Mouse (Mus musculus) hindbrain, embryonic 12.5 days (tissue): ENCODE measurements around the gene Arhgef18. TPM values are rescaled to one million over a fixed set of nuclear protein-coding genes. Genes with fewer than 3 reads are reported as not detected.

Experiments
- ATAC-seq: fragments of 200-750 bp; cut with Nextera tagmentation; 2 replicates; pipeline ENCODE4 v1.8.0; 2017; ENCODE audit warnings: moderate TSS enrichment; ENCODE audit not compliant: low FRiP score
- H3K27ac ChIP-seq: fragments of 300-500 bp; sonication (generic); 2 replicates; pipeline ENCODE4 v1.5.1; 2016; ENCODE audit warnings: mild to moderate bottlenecking
- H3K27me3 ChIP-seq: fragments of 300-500 bp; sonication (generic); 2 replicates; pipeline ENCODE4 v1.6.1; 2016; ENCODE audit warnings: mild to moderate bottlenecking
- H3K36me3 ChIP-seq: fragments of 300-500 bp; sonication (generic); 2 replicates; pipeline ENCODE4 v1.6.1; 2016; ENCODE audit warnings: mild to moderate bottlenecking
- H3K4me1 ChIP-seq: fragments of 300-500 bp; sonication (generic); 2 replicates; pipeline ENCODE4 v1.6.1; 2016
- H3K4me2 ChIP-seq: fragments of 300-500 bp; sonication (generic); replicated peaks from 2 replicates; pipeline ENCODE4 v1.6.1; 2016; ENCODE audit warnings: mild to moderate bottlenecking
- H3K4me3 ChIP-seq: fragments of 300-500 bp; sonication (generic); 2 replicates; pipeline ENCODE4 v1.5.1; 2016; ENCODE audit warnings: mild to moderate bottlenecking
- H3K9ac ChIP-seq: fragments of 300-500 bp; sonication (generic); 2 replicates; pipeline ENCODE4 v1.6.1; 2016; ENCODE audit warnings: mild to moderate bottlenecking, moderate library complexity
- H3K9me3 ChIP-seq: fragments of 300-500 bp; sonication (generic); replicated peaks from 2 replicates; pipeline ENCODE4 v1.6.1; 2016; ENCODE audit warnings: mild to moderate bottlenecking
- WGBS: fragments of 180-500 bp; shearing (Covaris S2); methylation state at CpG from one replicate; pipeline ENCODE4 v1.1.7; 2016; 5-methylcytosine and 5-hydroxymethylcytosine counted together
- polyA plus RNA-seq: library from polyadenylated mRNA; unstranded; fragments of >200 nt; fragmentation: Nextera tagmentation; extraction: Ambion mirVana; gene quantifications from 2 replicates; pipeline ENCODE4 v1.2.1, GENCODE M21; 2016

Arhgef18 gene
- polyA plus RNA-seq, 1 experiment from 2014 or later = 13.7 TPM

DNA sequence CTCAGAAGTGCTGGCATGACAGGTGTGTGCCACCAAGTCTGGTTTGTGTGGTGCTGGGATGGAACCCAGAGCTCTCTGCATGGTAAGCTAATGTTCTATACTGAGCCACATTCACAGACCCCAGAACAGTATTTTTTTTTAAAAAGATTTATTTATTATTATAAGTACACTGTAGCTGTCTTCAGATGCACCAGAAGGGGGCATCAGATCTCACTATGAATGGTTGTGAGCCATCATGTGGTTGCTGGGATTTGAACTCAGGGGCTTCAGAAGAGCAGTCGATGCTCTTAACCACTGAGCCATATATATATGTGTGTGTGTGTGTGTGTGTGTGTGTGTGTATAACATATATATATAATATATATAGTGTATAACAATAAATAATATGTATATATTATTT lies 76.0 kb downstream of the Arhgef18 start:
- H3K4me2 ChIP-seq = no peak overlapping the region
- no peak overlapping the region for H3K9ac ChIP-seq
- H3K27ac ChIP-seq = no peak overlapping the region
- ATAC-seq = no peak
- peaks cover 8% of the 10 kb centered on the region; the same call in 1 of the 2 replicates for H3K4me1 ChIP-seq
- H3K36me3 ChIP-seq = no peaks in the 10 kb centered on the region
- no peak overlapping the region for H3K4me3 ChIP-seq
- WGBS = 93% methylated on average over 1 of the region's 1 CpGs
- no peaks in the 10 kb centered on the region for H3K9me3 ChIP-seq
- H3K27me3 ChIP-seq = no peaks in the 10 kb centered on the region

DNA sequence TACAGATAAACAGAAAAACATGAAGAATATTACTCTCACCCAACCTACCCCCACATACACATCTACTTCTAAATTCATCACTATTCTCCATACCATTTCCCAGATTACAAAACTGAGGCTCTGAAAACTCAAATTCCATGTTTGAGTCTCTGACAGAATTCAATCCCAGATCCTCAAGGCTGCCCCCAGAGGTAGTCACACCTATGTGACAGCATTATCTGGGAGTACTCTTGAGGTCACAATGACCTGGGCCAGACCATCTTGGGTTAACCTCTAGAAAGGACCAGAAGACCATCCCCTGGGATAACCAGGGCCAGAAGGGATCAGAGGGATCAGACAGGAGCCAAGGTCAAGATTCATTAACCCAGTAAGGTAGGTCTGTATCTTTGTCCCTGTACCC lies 77.8 kb downstream of the Arhgef18 start, which contains the start of gene Tex45:
Gene Tex45 (plus strand): TSS at position 301 of the 400 bp plus-strand sequence.
- Histone ChIP-seq H3K36me3 (no peaks in the 10 kb centered on the region), H3K4me3 (no peak within 1 kb of the TSS), H3K9ac (no peak within 1 kb of the TSS), H3K4me2 (no peak within 1 kb of the TSS), H3K27ac (no peak within 1 kb of the TSS), H3K4me1 (peaks cover 8% of the 10 kb centered on the region; the same call in 1 of the 2 replicates), H3K9me3 (no peaks in the 10 kb centered on the region), H3K27me3 (peaks cover 5% of the 10 kb centered on the region; the same call in 1 of the 2 replicates)
- no peak for ATAC-seq

DNA sequence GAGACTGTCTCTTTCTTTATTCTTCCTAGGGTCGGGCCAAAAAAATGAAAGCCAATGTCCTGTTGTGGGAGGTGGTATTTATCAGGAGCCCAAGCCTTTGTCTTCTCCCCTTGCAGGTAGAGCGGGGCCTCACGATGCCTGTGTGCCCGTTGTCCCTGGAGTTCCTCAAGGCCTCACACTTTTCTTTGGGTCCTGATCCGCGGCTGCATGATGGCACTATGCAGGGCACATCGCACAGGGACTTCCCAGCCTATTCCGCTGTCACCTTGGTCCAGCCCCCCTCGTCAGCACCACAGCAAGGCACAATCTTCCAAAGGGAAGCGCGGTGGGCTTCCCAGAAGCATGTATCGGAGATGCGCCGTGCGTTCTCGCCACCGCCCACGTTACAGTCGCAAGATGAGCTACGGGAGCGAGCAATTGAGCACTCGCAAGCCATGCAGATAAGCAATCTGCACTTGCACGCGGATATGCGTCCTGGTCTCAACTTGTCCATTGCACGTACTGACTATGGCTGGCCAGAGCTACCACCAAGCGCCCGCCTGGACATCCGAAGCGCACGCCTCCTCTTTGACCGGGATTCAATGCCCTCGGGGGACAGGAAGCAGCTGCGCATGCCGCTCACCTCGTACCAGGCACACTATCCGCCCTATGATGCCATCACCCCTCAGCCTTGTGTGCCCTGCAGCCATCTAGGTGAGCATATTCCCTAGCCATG lies 83.1 kb downstream of the Arhgef18 start:
- ATAC-seq = peak; percentile 47
- Histone ChIP-seq H3K9ac (peak overlapping the region; percentile 47), H3K27me3 (peaks cover 22% of the 10 kb centered on the region), H3K4me2 (peak overlapping the region; percentile 50), H3K36me3 (no peaks in the 10 kb centered on the region), H3K27ac (no peak overlapping the region), H3K4me3 (peak overlapping the region; percentile 27), H3K9me3 (no peaks in the 10 kb centered on the region), H3K4me1 (no peaks in the 10 kb centered on the region)
- 28% methylated on average over 37 of the region's 37 CpGs for WGBS

DNA sequence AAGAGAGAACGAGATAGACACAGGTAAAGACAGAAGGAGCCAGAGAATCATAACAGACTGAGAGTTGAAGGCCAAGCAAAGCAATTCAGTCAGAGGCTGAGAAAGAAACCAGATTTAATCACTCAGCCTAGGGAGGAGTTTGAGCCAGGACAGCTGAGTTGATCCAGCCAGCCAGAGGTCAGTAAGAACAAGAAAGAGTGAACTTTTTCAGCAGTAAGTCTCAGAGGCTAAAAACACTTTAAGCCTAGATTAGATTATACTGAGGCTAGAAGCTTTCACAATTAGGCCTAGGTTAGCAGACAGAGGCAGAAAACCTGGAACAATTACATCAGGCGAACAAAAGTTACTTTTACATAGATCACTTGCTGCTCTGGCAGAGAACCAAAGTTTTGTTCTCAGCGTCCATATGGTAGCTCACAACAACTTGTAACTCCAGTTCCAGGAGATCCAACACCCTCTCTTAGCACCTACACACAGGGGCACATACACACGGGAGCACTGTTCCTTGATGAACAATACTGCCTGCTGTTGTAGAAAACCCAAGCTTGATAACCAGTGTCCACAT lies 87.5 kb downstream of the Arhgef18 start:
- H3K27me3 ChIP-seq = peaks cover 19% of the 10 kb centered on the region
- H3K9me3 ChIP-seq = no peaks in the 10 kb centered on the region
- no peak for ATAC-seq
- no peak overlapping the region for H3K4me3 ChIP-seq
- H3K4me1 ChIP-seq = no peaks in the 10 kb centered on the region
- H3K4me2 ChIP-seq = no peak overlapping the region
- no peaks in the 10 kb centered on the region for H3K36me3 ChIP-seq
- no peak overlapping the region for H3K27ac ChIP-seq
- 81% methylated on average over 4 of the region's 4 CpGs for WGBS
- no peak overlapping the region for H3K9ac ChIP-seq

DNA sequence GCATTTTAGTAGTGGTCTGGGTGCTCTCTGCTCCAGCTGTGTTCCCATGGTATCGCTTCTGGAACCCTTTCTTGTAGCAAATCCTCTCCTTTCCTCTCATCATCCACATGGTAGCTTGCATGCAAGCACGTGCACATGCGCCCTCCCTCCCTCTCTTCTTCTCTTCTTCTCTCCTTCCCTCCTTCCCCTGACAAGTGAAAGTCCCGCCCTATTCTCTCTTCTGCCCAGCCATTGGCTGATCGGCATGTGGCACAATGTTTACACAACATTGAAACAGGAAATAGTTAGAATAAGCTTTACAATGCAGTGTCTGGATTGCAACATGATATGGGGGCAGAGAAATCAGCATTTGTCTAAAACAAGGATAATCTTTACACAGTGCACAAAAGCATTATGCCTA lies 88.8 kb downstream of the Arhgef18 start:
- WGBS = 61% methylated on average over 5 of the region's 5 CpGs
- peaks cover 6% of the 10 kb centered on the region; the same call in 1 of the 2 replicates for H3K27me3 ChIP-seq
- no peak for ATAC-seq

DNA sequence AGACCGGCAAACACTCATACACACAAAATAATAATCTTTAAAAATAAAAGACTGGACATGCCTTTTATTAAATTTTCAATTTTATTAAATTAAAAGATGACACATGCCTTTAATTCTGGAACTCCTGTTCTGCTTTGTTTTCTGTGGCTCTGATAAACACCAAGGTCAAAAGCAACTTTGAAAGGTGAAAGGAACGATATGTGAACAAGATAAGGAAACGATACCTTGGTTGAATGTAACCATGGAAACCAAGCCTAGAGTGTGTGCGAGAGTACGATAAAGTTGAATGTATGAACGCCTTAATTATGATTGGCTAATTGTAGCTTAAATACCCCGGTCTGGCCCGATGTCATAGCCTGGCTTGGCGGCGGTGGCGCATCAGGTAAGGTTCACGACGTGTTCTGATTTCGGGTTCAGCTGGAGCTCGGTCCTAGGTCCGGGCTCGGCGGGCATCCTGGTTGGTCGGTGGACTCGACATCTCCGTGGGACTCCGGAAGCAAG lies 89.5 kb downstream of the Arhgef18 start:
- H3K4me1 ChIP-seq = no peaks in the 10 kb centered on the region
- WGBS = 88% methylated on average over 22 of the region's 22 CpGs
- H3K9ac ChIP-seq = no peak overlapping the region
- H3K27me3 ChIP-seq = peaks cover 2% of the 10 kb centered on the region; the same call in 1 of the 2 replicates
- no peak overlapping the region for H3K27ac ChIP-seq
- no peaks in the 10 kb centered on the region for H3K36me3 ChIP-seq
- ATAC-seq = no peak
- no peak overlapping the region for H3K4me2 ChIP-seq
- H3K9me3 ChIP-seq = no peaks in the 10 kb centered on the region
- no peak overlapping the region for H3K4me3 ChIP-seq

More for the DNA sequence above, 88.8 kb downstream of the Arhgef18 start:
- H3K36me3 ChIP-seq = no peaks in the 10 kb centered on the region
- no peak overlapping the region for H3K4me3 ChIP-seq
- no peaks in the 10 kb centered on the region for H3K4me1 ChIP-seq
- no peak overlapping the region for H3K9ac ChIP-seq
- H3K9me3 ChIP-seq = no peaks in the 10 kb centered on the region
- no peak overlapping the region for H3K27ac ChIP-seq
- no peak overlapping the region for H3K4me2 ChIP-seq

DNA sequence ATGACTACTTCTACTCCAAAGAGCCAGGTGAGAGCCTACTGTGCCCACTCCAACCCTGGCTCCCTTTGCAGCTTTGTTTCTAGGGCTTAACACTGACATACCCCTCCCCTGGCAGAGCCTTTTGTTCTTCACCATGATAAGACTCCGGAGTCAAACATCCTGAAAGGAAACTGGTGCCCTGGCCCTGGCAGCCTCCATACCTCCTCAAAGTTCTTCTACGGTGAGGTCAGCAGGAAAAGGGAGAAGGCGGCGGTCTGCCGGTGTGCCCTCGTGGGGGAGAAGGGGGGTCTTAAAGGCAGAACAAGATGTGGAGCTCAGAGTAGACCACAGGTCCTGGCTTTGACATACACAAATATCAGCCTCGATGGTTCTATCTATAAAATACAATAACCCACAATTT lies 90.7 kb downstream of the Arhgef18 start:
- H3K4me3 ChIP-seq = no peak overlapping the region
- H3K27me3 ChIP-seq = no peaks in the 10 kb centered on the region
- 84% methylated on average over 7 of the region's 7 CpGs for WGBS

DNA sequence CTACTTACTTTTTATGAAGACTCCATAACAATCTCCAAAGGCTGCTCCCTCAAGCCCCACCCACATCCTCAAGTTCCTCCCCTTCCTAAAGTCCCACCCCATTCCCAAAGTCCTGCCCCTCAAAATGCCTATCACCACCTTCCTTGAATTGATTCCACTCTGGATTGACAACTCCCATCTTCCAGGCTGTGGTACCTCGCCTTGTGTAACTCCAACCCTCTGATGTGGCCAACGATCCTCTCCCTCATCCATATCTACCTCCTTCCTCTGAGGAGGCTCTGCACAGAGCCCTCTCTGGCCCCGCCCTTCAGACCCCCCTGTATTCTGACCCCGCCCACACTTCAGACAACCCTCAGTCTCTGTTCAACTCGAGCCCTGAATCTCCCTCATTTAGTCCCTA lies 92.4 kb downstream of the Arhgef18 start:
- Histone ChIP-seq H3K4me2 (no peak overlapping the region), H3K36me3 (no peaks in the 10 kb centered on the region), H3K27ac (no peak overlapping the region), H3K27me3 (no peaks in the 10 kb centered on the region), H3K4me3 (no peak overlapping the region), H3K9ac (no peak overlapping the region), H3K9me3 (no peaks in the 10 kb centered on the region), H3K4me1 (no peaks in the 10 kb centered on the region)
- WGBS = 25% methylated on average over 5 of the region's 5 CpGs
- no peak for ATAC-seq

More for the DNA sequence above, 90.7 kb downstream of the Arhgef18 start:
- Histone ChIP-seq H3K4me2 (no peak overlapping the region), H3K4me1 (no peaks in the 10 kb centered on the region), H3K36me3 (no peaks in the 10 kb centered on the region), H3K9ac (no peak overlapping the region), H3K9me3 (no peaks in the 10 kb centered on the region), H3K27ac (no peak overlapping the region)
- ATAC-seq = no peak

DNA sequence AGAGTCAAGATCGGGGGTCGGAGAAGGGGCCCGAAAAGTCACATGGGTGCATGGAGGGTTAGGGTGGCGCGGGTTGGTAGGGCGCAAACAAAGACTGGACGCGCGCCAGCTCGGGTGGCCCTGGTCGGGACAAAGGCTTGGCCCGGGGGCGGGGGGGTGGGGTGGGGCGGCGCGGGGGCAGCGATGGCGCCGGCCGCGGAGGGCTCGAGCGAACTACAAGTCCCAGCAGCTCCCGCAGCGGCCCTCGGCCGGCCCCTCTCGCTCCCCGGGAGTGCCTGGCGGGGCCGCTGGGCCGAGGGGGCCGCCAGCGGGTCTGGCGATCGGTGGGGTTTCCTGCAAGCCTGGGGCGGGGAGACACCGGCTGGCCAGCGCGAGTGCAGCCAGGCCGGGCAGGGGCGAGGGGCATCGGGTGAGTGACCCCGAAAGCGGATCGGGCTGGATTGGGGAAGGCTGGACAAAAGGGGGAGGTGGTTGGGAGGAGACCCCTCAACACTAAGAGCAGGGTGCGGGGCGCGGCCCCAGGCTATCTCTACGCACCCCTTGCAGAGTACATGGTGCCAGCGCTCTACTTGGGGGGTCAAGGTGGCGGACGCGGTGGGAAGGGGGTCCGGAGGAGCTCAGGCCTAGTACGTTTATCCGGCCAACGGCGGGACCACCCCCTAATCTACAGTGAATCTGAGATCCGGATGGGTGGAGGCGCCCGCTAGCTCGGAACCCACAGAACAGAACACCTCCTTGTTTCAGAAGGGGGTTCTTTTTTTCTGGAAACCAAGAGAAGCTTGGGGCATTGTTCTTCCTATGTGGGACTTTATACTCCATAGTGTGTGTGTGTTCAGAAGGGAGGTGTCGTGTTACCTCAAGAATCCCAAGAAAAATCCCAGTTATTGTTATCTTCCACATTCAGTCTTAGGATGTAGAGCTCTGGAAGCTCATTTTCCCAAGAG lies 100.4 kb downstream of the Arhgef18 start, which contains the start of gene Zfp358:
Gene Zfp358 (plus strand): TSS at position 238 of the 944 bp plus-strand sequence.
- Histone ChIP-seq H3K36me3 (peaks cover 36% of the 10 kb centered on the region), H3K27me3 (no peaks in the 10 kb centered on the region), H3K9me3 (peaks cover 7% of the 10 kb centered on the region), H3K4me1 (peaks cover 18% of the 10 kb centered on the region), H3K4me2 (peak within 1 kb of the TSS; percentile 73), H3K4me3 (peak within 1 kb of the TSS; percentile 91), H3K27ac (peak within 1 kb of the TSS; percentile 93), H3K9ac (peak within 1 kb of the TSS; percentile 97)
- WGBS = under 1% methylated on average over 64 of the region's 64 CpGs
- ATAC-seq = peak; percentile 92

DNA sequence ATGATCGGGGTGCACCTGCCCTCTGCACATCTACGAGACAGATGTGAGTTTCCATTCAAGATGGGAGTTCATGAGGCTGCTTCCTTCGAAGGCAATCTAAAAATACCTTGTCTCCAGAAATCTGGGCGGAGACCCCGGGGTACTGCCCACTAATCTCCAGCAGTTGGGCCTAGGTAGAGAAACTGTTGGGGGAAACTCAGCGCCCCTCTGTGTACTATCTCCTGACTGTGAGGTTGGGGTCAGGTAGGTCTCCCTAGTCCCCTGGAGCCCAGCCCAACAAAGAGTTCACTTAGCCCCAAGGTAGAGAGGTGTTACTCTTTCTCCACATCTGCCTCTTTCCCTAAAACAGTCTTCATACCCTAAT lies 101.0 kb downstream of the Arhgef18 start:
- peak overlapping the region; percentile 91 for H3K4me3 ChIP-seq
- peak overlapping the region; percentile 73 for H3K4me2 ChIP-seq
- H3K9ac ChIP-seq = peak overlapping the region; percentile 97
- 47% methylated on average over 6 of the region's 6 CpGs for WGBS
- no peaks in the 10 kb centered on the region for H3K27me3 ChIP-seq
- peaks cover 7% of the 10 kb centered on the region for H3K9me3 ChIP-seq
- peak; percentile 9; the same call in 1 of the 2 replicates for ATAC-seq
- peaks cover 37% of the 10 kb centered on the region for H3K36me3 ChIP-seq
- peaks cover 18% of the 10 kb centered on the region for H3K4me1 ChIP-seq
- peak overlapping the region; percentile 93 for H3K27ac ChIP-seq

DNA sequence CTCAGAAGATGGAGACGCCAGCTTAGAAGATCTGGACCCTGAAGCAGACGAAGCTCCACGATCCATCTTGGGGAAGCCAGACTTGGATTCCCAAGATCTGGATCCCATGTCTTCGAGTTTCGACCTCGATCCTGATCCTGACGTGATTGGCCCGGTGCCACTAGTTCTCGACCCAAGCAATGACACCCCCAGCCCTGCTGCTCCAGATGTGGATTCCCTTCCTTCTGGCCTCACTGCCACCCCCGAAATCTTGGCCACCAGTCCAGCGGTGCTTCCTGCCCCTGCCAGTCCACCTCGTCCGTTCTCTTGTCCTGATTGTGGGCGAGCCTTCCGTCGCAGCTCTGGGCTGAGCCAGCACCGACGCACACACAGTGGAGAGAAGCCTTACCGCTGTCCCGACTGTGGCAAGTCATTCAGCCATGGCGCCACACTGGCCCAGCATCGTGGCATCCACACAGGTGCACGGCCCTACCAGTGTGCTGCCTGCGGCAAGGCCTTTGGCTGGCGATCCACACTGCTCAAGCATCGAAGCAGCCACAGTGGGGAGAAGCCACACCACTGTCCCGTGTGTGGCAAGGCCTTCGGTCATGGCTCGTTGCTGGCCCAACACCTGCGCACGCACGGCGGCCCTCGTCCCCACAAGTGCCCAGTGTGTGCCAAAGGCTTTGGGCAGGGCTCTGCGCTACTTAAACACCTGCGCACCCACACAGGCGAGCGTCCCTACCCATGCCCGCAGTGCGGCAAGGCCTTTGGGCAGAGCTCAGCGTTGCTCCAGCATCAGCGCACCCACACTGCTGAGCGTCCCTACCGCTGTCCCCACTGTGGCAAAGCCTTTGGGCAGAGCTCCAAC lies 103.0 kb downstream of the Arhgef18 start:
- Histone ChIP-seq H3K27ac (no peak overlapping the region), H3K27me3 (no peaks in the 10 kb centered on the region), H3K4me3 (no peak overlapping the region), H3K4me2 (no peak overlapping the region), H3K4me1 (peaks cover 22% of the 10 kb centered on the region), H3K36me3 (peaks cover 39% of the 10 kb centered on the region), H3K9me3 (peaks cover 7% of the 10 kb centered on the region), H3K9ac (no peak overlapping the region)
- 95% methylated on average over 44 of the region's 44 CpGs for WGBS
- no peak for ATAC-seq
